Mouse (Mus musculus): ENCODE results near the gene Olfr911-ps1.

Olfr911-ps1 gene

DNA sequence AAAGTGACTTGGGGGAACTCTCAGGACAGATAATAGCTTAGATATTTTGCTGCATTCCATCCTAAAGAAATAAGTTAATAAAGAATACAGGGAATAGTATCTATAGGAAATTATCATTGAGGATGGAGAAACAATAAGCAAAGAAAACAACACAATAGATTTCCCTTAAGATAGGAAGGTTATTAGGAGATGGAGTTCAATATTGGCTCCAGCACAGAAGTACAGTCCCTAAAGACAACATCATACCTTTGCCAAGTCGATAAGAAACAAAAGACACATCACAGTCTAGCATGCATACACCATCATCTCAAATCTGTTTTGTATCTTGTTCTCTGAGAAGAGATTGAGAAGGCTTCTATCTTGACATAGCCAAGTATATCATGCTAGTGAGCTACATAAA lies at the start of gene Olfr911-ps1:
Olfr911-ps1 (plus strand) TSS at position 301 of the 400 bp plus-strand sequence.
- DNase-seq (ENCODE audit: inconsistent ontology term) = no peak

GRCm38 (mm10) chr9:38486785-38487184 lies 34.6 kb upstream of the Olfr911-ps1 start, which contains the start of gene Olfr906:
TSS of gene Olfr906 (plus strand) at chr9:38487085.
- DNase-seq (ENCODE audit: inconsistent ontology term) = no peak

- DNase-seq (ENCODE audit: inconsistent ontology term) = no peak
Measured at GRCm38 (mm10) chr9:38495501-38495900, 25.9 kb upstream of the Olfr911-ps1 start, which contains the start of gene Olfr907. TSS of gene Olfr907 (plus strand) at chr9:38495801.

DNA sequence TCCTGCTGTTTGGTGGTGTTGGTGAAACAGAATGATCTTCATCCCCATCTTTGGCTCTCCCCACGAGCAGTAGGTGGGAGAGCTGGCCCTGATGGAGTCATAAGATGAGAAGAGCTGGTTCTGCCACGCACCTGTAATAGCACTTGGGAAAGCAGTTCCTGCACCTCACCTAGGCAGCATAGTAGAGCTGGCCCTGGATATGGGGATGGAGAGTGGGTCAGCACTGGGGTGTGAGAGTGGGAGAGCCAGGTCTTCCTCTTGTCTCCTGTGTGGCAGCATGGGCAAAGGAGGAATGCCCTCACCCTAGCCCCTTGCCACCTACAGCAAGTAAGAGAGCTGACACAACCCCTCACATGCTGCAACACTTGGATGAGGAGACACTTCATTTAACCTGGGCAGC lies 9.0 kb upstream of the Olfr911-ps1 start:
- DNase-seq (ENCODE audit: inconsistent ontology term) = no peak

DNA sequence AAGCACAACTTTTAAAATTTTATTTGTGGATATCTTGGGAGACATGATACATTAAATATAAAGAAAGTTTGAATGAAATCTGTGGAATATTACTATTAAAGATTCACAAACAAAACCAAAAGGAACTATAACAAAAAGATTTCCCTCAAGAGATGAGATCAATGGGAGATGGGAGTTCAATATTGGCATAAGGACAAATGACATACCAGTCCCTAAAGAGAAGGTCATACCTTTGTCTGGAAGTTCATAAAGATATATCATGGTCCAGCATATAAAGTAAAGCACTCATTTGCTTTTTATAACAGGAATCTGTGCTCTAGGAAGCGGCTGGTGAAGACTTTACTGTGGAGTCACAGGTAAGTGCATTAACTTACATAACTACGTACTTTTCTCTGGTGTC lies 16.2 kb downstream of the Olfr911-ps1 start, which contains the start of gene Olfr910:
Olfr910 (plus strand) TSS at position 301 of the 400 bp plus-strand sequence.
- DNase-seq (ENCODE audit: inconsistent ontology term) = no peak

All from Muller cell, postnatal 12 days (primary cell).